Mouse (Mus musculus) thymus, postnatal 0 days (tissue): ENCODE results near the gene Higd1c. TPM values are rescaled to one million over a fixed set of nuclear protein-coding genes. Genes with fewer than 3 reads are reported as not detected.
A peak's percentile ranks its signal among the peaks of the same experiment; 100 is the strongest.
"Not testable (repeated sequence)": the region's sequence is repeated elsewhere in the genome, so short reads cannot be mapped to it uniquely, and the experiment has no call there.

Source experiments
- DNase-seq: peaks from one replicate; pipeline ENCODE4 v3.0.0-alpha.2; 2015; ENCODE audit warnings: low spot score
- polyA plus RNA-seq: library from polyadenylated mRNA; unstranded; fragments of >200 nt; fragmentation: Nextera tagmentation; extraction: Ambion mirVana; gene quantifications from 2 replicates; pipeline ENCODE4 v1.2.1, GENCODE M21; 2015

Higd1c gene
- polyA plus RNA-seq, 1 experiment from 2014 or later: not detected

- DNase-seq: no peak
Measured at GRCm38 (mm10) chr15:100406088-100406487, 41.7 kb downstream of the Higd1c start.

- no peak for DNase-seq
Measured at GRCm38 (mm10) chr15:100410918-100411672, 46.8 kb downstream of the Higd1c start.

GRCm38 (mm10) chr15:100411731-100412130 is 47.4 kb downstream of the Higd1c start:
- DNase-seq: no peak

GRCm38 (mm10) chr15:100413306-100413705 is 49.0 kb downstream of the Higd1c start:
- DNase-seq: no peak

GRCm38 (mm10) chr15:100414011-100414410 is 49.7 kb downstream of the Higd1c start:
- DNase-seq: peak; percentile 83

- DNase-seq: no peak
Measured at GRCm38 (mm10) chr15:100414942-100415341, 50.6 kb downstream of the Higd1c start.

GRCm38 (mm10) chr15:100415684-100416083 is 51.3 kb downstream of the Higd1c start:
- DNase-seq: no peak

GRCm38 (mm10) chr15:100417854-100418450 is 53.6 kb downstream of the Higd1c start:
- DNase-seq: peak; percentile 32

- DNase-seq: no peak
Measured at GRCm38 (mm10) chr15:100419311-100419710, 55.0 kb downstream of the Higd1c start.

GRCm38 (mm10) chr15:100419901-100420745 is 55.8 kb downstream of the Higd1c start:
- DNase-seq: peak; percentile 46

- DNase-seq: no peak
Measured at GRCm38 (mm10) chr15:100421059-100421757, 56.9 kb downstream of the Higd1c start.

- DNase-seq: not testable (repeated sequence)
Measured at GRCm38 (mm10) chr15:100421758-100422197, 57.4 kb downstream of the Higd1c start, which contains the start of gene Gm5475. Gene Gm5475, plus strand, starts transcription at chr15:100422147.

GRCm38 (mm10) chr15:100422476-100422875 is 58.1 kb downstream of the Higd1c start:
- peak; percentile 36 for DNase-seq

- peak; percentile 95 for DNase-seq
Measured at GRCm38 (mm10) chr15:100422899-100423860, 58.8 kb downstream of the Higd1c start.

GRCm38 (mm10) chr15:100423916-100424315 is 59.6 kb downstream of the Higd1c start:
- DNase-seq: no peak

- DNase-seq: no peak
Measured at GRCm38 (mm10) chr15:100424396-100425122, 60.2 kb downstream of the Higd1c start, which contains the start of gene Slc11a2. Gene Slc11a2, minus strand, starts transcription at chr15:100425072.

GRCm38 (mm10) chr15:100428296-100428905 is 64.1 kb downstream of the Higd1c start:
- no peak for DNase-seq

- DNase-seq: no peak
Measured at GRCm38 (mm10) chr15:100429959-100430565, 65.7 kb downstream of the Higd1c start.
